Mouse (Mus musculus) E14TG2a.4 (cell line): ENCODE data around the gene Runx1.

Experiments
- H3K27me3 ChIP-seq: 2 replicates; pipeline ENCODE4 v1.6.1; 2014; ENCODE audit warnings: low read length, control low read depth; ENCODE audit not compliant: insufficient read depth
- H3K36me3 ChIP-seq: 2 replicates; pipeline ENCODE4 v1.6.1; 2014; ENCODE audit warnings: low read length, control low read depth; ENCODE audit not compliant: insufficient read depth
- H3K4me1 ChIP-seq: replicated peaks from 2 replicates; pipeline ENCODE4 v1.6.1; 2014; ENCODE audit warnings: low read depth, low read length, control low read depth
- H3K4me3 ChIP-seq: replicated peaks from 2 replicates; pipeline ENCODE4 v1.5.1; 2014; ENCODE audit warnings: mild to moderate bottlenecking, low read length
- H3K9me3 ChIP-seq: 2 replicates; pipeline ENCODE4 v1.6.1; 2014; ENCODE audit warnings: low read length, control low read depth
- CTCF ChIP-seq: conservative IDR thresholded peaks from 2 replicates; pipeline ENCODE4 v1.5.1; 2014; ENCODE audit warnings: low read length
- NANOG ChIP-seq: IDR thresholded peaks from 2 replicates; pipeline ENCODE4 v1.6.1; 2014; ENCODE audit warnings: borderline replicate concordance, low read length, mixed read lengths
- POU5F1 ChIP-seq: IDR thresholded peaks from 2 replicates; pipeline ENCODE4 v1.6.1; 2014; ENCODE audit warnings: low read length, borderline replicate concordance

Runx1 gene

DNA sequence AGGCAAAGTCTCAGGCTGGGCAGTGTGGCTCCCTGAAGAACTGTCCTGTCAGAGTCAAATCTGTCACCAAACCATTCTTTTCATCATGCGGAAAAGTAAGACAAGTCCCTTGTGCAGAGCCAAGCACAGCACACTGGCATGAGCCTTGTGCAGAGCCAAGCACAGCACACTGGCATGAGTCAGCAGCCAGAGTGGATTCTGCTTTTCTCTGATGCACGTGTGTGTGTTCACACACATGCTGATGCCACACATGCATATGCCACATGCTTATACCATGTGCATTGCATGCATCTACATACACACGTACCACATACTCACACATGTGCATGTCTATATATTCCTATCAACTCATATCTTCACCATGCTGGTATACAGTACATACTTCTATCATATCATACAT lies 174.7 kb downstream of the Runx1 start:
- Histone ChIP-seq H3K9me3 (no peaks in the 10 kb centered on the region), H3K4me3 (no peak overlapping the region), H3K36me3 (no peaks in the 10 kb centered on the region), H3K4me1 (peaks cover 7% of the 10 kb centered on the region), H3K27me3 (peaks cover 4% of the 10 kb centered on the region; the same call in 1 of the 2 replicates)
- TF ChIP-seq NANOG (no peak), POU5F1 (no peak), CTCF (no peak)

GRCm38 (mm10) chr16:92646153-92646552 lies 179.8 kb downstream of the Runx1 start:
- TF ChIP-seq NANOG: no peak
- no peak for TF ChIP-seq CTCF
- TF ChIP-seq POU5F1: no peak
- H3K27me3 ChIP-seq: peaks cover 29% of the 10 kb centered on the region
- H3K4me3 ChIP-seq: no peak overlapping the region
- no peaks in the 10 kb centered on the region for H3K9me3 ChIP-seq
- H3K36me3 ChIP-seq: no peaks in the 10 kb centered on the region
- H3K4me1 ChIP-seq: peaks cover 26% of the 10 kb centered on the region

- Histone ChIP-seq H3K27me3 (peaks cover 29% of the 10 kb centered on the region), H3K4me3 (no peak overlapping the region), H3K4me1 (peaks cover 26% of the 10 kb centered on the region), H3K36me3 (no peaks in the 10 kb centered on the region), H3K9me3 (no peaks in the 10 kb centered on the region)
- TF ChIP-seq POU5F1: no peak
Measured at GRCm38 (mm10) chr16:92645423-92646115, 180.4 kb downstream of the Runx1 start.

- Histone ChIP-seq H3K9me3 (no peaks in the 10 kb centered on the region), H3K36me3 (no peaks in the 10 kb centered on the region), H3K27me3 (peaks cover 36% of the 10 kb centered on the region), H3K4me3 (peak overlapping the region; percentile 62), H3K4me1 (peaks cover 26% of the 10 kb centered on the region)
- TF ChIP-seq NANOG (no peak), CTCF (no peak), POU5F1 (no peak)
Measured at GRCm38 (mm10) chr16:92644718-92645422, 181.1 kb downstream of the Runx1 start.

DNA sequence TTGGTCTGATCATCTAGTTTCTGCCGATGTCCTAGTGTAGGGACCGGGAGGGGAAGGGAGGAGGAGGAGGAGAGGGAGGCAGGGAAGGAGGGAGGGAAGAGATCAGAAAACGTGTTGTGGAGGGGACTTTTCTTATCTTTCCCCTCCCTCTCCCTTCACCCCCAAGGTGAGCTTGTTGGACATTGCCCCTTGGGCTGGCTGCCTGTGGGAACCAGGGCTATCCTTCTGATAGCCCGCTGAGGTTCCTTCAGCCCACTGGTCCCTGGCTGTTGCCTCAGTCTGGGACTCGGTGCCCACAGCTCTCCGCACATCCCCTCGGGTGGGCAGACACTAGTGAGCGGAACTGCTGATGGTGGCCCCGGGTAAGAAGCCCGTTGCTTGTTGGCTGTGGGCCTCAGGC lies 181.6 kb downstream of the Runx1 start:
- no peaks in the 10 kb centered on the region for H3K36me3 ChIP-seq
- H3K27me3 ChIP-seq: peaks cover 40% of the 10 kb centered on the region
- peak overlapping the region; percentile 62 for H3K4me3 ChIP-seq
- H3K4me1 ChIP-seq: peaks cover 31% of the 10 kb centered on the region
- H3K9me3 ChIP-seq: no peaks in the 10 kb centered on the region
- TF ChIP-seq NANOG (no peak), CTCF (no peak), POU5F1 (no peak)

GRCm38 (mm10) chr16:92642283-92642682 lies 183.7 kb downstream of the Runx1 start:
- no peak overlapping the region for H3K4me3 ChIP-seq
- no peaks in the 10 kb centered on the region for H3K9me3 ChIP-seq
- no peaks in the 10 kb centered on the region for H3K36me3 ChIP-seq
- no peak for TF ChIP-seq NANOG
- TF ChIP-seq POU5F1: no peak
- peaks cover 38% of the 10 kb centered on the region for H3K4me1 ChIP-seq
- H3K27me3 ChIP-seq: peaks cover 49% of the 10 kb centered on the region

- Histone ChIP-seq H3K4me3 (no peak overlapping the region), H3K27me3 (peaks cover 46% of the 10 kb centered on the region), H3K4me1 (peaks cover 47% of the 10 kb centered on the region), H3K36me3 (no peaks in the 10 kb centered on the region), H3K9me3 (no peaks in the 10 kb centered on the region)
- TF ChIP-seq CTCF: no peak
- no peak for TF ChIP-seq POU5F1
- TF ChIP-seq NANOG: no peak
Measured at GRCm38 (mm10) chr16:92641053-92641452, 184.9 kb downstream of the Runx1 start.

GRCm38 (mm10) chr16:92639093-92639492 lies 186.9 kb downstream of the Runx1 start:
- Histone ChIP-seq H3K27me3 (peaks cover 33% of the 10 kb centered on the region), H3K4me1 (peaks cover 27% of the 10 kb centered on the region), H3K9me3 (no peaks in the 10 kb centered on the region), H3K36me3 (no peaks in the 10 kb centered on the region), H3K4me3 (no peak overlapping the region)
- TF ChIP-seq CTCF (no peak), POU5F1 (no peak), NANOG (no peak)

DNA sequence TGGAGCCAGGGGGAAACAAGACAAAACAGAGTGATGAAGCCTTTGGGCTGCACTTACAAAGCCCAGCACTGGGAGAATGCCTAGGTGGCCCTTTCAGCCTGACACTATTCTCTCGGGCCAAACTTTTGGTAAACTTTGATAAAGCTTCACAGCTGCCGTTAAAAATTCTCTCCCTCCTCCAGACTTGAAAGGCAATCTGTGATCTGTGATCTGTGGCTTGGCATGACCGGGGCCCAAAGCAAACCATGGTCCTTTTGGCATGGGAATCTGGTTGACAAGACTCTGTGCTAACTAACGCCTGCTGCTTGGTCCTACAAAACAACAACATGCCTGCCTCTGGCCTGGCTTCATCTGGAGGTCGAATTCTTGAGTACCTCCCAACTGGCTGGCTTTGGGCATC lies 188.9 kb downstream of the Runx1 start:
- H3K4me1 ChIP-seq: peaks cover 22% of the 10 kb centered on the region
- no peak overlapping the region for H3K4me3 ChIP-seq
- peaks cover 34% of the 10 kb centered on the region for H3K27me3 ChIP-seq
- H3K9me3 ChIP-seq: no peaks in the 10 kb centered on the region
- H3K36me3 ChIP-seq: no peaks in the 10 kb centered on the region
- TF ChIP-seq POU5F1: no peak
- TF ChIP-seq CTCF: no peak
- no peak for TF ChIP-seq NANOG
